Mouse (Mus musculus): ENCODE results near the gene Gli2. TPM values are rescaled to one million over a fixed set of nuclear protein-coding genes. Genes with fewer than 3 reads are reported as not detected.

Gene Gli2
- polyA plus RNA-seq, 1 experiment from 2014 or later = 8.1 TPM

- no peak overlapping the region for H3K4me2 ChIP-seq
- H3K36me3 ChIP-seq = no peaks in the 10 kb centered on the region
- 75% methylated on average over 5 of the region's 5 CpGs for WGBS
- no peak for ATAC-seq (ENCODE audit: insufficient read depth, low FRiP score, low read depth)
- H3K4me3 ChIP-seq (replicated peaks) = no peak overlapping the region
- H3K4me1 ChIP-seq = no peaks in the 10 kb centered on the region
- no peak overlapping the region for H3K9ac ChIP-seq
- H3K9me3 ChIP-seq = no peaks in the 10 kb centered on the region
- H3K27me3 ChIP-seq (replicated peaks) = no peaks in the 10 kb centered on the region
- H3K27ac ChIP-seq = no peak overlapping the region
Measured at GRCm38 (mm10) chr1:118802166-118802565, 251.3 kb downstream of the Gli2 start.

- Histone ChIP-seq H3K4me2 (no peak overlapping the region), H3K4me3 (replicated peaks) (no peak overlapping the region), H3K9me3 (0 out of 2 replicates have a peak, but pooled peaks cover 3% of the 10 kb centered on the region), H3K9ac (no peak overlapping the region), H3K4me1 (0 out of 2 replicates have a peak, but pooled peaks cover 3% of the 10 kb centered on the region), H3K27ac (no peak overlapping the region), H3K36me3 (no peaks in the 10 kb centered on the region), H3K27me3 (replicated peaks) (no peaks in the 10 kb centered on the region)
- ATAC-seq (ENCODE audit: insufficient read depth, low FRiP score, low read depth) = no peak
- WGBS = 69% methylated on average over 7 of the region's 7 CpGs
Measured at GRCm38 (mm10) chr1:118799322-118800116, 253.9 kb downstream of the Gli2 start.

GRCm38 (mm10) chr1:118795415-118796167 is 257.8 kb downstream of the Gli2 start:
- Histone ChIP-seq H3K4me3 (replicated peaks) (no peak overlapping the region), H3K27ac (no peak overlapping the region), H3K27me3 (replicated peaks) (no peaks in the 10 kb centered on the region), H3K9ac (no peak overlapping the region), H3K36me3 (no peaks in the 10 kb centered on the region), H3K9me3 (0 out of 2 replicates have a peak, but pooled peaks cover 3% of the 10 kb centered on the region), H3K4me1 (0 out of 2 replicates have a peak, but pooled peaks cover 3% of the 10 kb centered on the region), H3K4me2 (no peak overlapping the region)
- ATAC-seq (ENCODE audit: insufficient read depth, low FRiP score, low read depth) = no peak
- 47% methylated on average over 18 of the region's 18 CpGs for WGBS

GRCm38 (mm10) chr1:118789871-118790270 is 263.5 kb downstream of the Gli2 start:
- WGBS = 87% methylated on average over 2 of the region's 2 CpGs
- ATAC-seq (ENCODE audit: insufficient read depth, low FRiP score, low read depth) = no peak

GRCm38 (mm10) chr1:118789468-118789867 is 264.0 kb downstream of the Gli2 start:
- H3K4me1 ChIP-seq = no peaks in the 10 kb centered on the region
- no peaks in the 10 kb centered on the region for H3K9me3 ChIP-seq
- H3K9ac ChIP-seq = no peak overlapping the region
- 70% methylated on average over 3 of the region's 3 CpGs for WGBS
- no peaks in the 10 kb centered on the region for H3K27me3 ChIP-seq (replicated peaks)
- H3K27ac ChIP-seq = no peak overlapping the region
- no peak overlapping the region for H3K4me2 ChIP-seq
- no peak overlapping the region for H3K4me3 ChIP-seq (replicated peaks)
- ATAC-seq (ENCODE audit: insufficient read depth, low FRiP score, low read depth) = no peak
- H3K36me3 ChIP-seq = no peaks in the 10 kb centered on the region

More at GRCm38 (mm10) chr1:118789871-118790270, 263.5 kb downstream of the Gli2 start:
- H3K9me3 ChIP-seq = no peaks in the 10 kb centered on the region
- no peaks in the 10 kb centered on the region for H3K36me3 ChIP-seq
- H3K4me1 ChIP-seq = no peaks in the 10 kb centered on the region
- no peak overlapping the region for H3K9ac ChIP-seq
- H3K4me3 ChIP-seq (replicated peaks) = no peak overlapping the region
- no peak overlapping the region for H3K27ac ChIP-seq
- no peaks in the 10 kb centered on the region for H3K27me3 ChIP-seq (replicated peaks)
- no peak overlapping the region for H3K4me2 ChIP-seq

GRCm38 (mm10) chr1:118788813-118789212 is 264.6 kb downstream of the Gli2 start:
- no peak overlapping the region for H3K27ac ChIP-seq
- H3K4me1 ChIP-seq = no peaks in the 10 kb centered on the region
- H3K4me2 ChIP-seq = no peak overlapping the region
- ATAC-seq (ENCODE audit: insufficient read depth, low FRiP score, low read depth) = peak; percentile 80
- no peaks in the 10 kb centered on the region for H3K9me3 ChIP-seq
- no peaks in the 10 kb centered on the region for H3K36me3 ChIP-seq
- H3K27me3 ChIP-seq (replicated peaks) = no peaks in the 10 kb centered on the region
- H3K9ac ChIP-seq = no peak overlapping the region
- H3K4me3 ChIP-seq (replicated peaks) = no peak overlapping the region
- WGBS = 39% methylated on average over 5 of the region's 5 CpGs

GRCm38 (mm10) chr1:118787486-118787885 is 265.9 kb downstream of the Gli2 start:
- 74% methylated on average over 3 of the region's 3 CpGs for WGBS
- H3K27ac ChIP-seq = no peak overlapping the region
- no peaks in the 10 kb centered on the region for H3K9me3 ChIP-seq
- no peaks in the 10 kb centered on the region for H3K27me3 ChIP-seq (replicated peaks)
- H3K4me3 ChIP-seq (replicated peaks) = no peak overlapping the region
- H3K36me3 ChIP-seq = no peaks in the 10 kb centered on the region
- H3K9ac ChIP-seq = no peak overlapping the region
- ATAC-seq (ENCODE audit: insufficient read depth, low FRiP score, low read depth) = no peak
- no peak overlapping the region for H3K4me2 ChIP-seq
- H3K4me1 ChIP-seq = no peaks in the 10 kb centered on the region

Small RNA genes lying within 50 kb of the gene (microRNA-seq; reads per million reads assigned to microRNA genes)
- gene Mir6346 = not detected
